Mouse (Mus musculus) embryonic fibroblast, embryonic 13.5 days (primary cell): ENCODE results near the gene Disp1.

ENCODE experiments used
- CTCF ChIP-seq: IDR thresholded peaks from 2 replicates; pipeline ENCODE4 v1.5.1; 2011; ENCODE audit warnings: mild to moderate bottlenecking, control low read depth, low read length, moderate library complexity, borderline replicate concordance; ENCODE audit not compliant: insufficient read depth
- POLR2A ChIP-seq: IDR thresholded peaks from 2 replicates; pipeline ENCODE4 v1.6.1; 2011; ENCODE audit warnings: low read depth, mild to moderate bottlenecking, control low read depth, low read length, moderate library complexity

GRCm38 (mm10) chr1:183146102-183146735 is 75.1 kb downstream of the Disp1 start:
- no peak for TF ChIP-seq CTCF
- peak; percentile 40; the same call in 1 of the 2 replicates for TF ChIP-seq POLR2A
